Mouse (Mus musculus) liver, postnatal 0 days (tissue): ENCODE measurements around the gene Dop1b.

ENCODE experiments used
- CTCF ChIP-seq: sonication (generic); IDR thresholded peaks from 2 replicates; pipeline ENCODE4 v1.5.1; 2016; ENCODE audit warnings: antibody characterized with exemption, low read depth
- EP300 ChIP-seq: IDR thresholded peaks from 2 replicates; pipeline ENCODE4 v1.6.1; 2016; ENCODE audit warnings: antibody characterized with exemption, low read depth, mild to moderate bottlenecking

DNA sequence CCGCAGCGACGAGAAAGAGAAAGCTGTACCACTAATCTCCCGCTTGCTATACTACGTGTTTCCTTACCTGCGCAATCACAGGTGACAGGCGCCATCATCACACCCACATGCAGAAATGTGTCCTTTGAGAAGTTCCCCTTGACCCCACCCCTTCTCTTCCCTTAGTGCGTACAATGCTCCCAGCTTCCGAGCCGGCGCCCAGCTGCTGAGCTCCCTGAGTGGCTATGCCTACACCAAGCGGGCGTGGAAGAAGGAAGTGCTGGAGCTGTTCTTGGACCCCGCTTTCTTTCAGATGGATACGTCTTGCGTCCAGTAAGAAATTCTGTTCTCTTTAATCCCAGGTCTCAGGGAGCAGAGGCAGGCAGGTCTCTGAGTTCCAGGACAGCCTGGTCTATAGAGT, 88.2 kb downstream of the Dop1b start:
- TF ChIP-seq CTCF (no peak), EP300 (no peak)
